17 mouse cellular contexts compared by ENCODE assay signal in genomic region chr15:88730717-88731116, GRCm38 (mm10). TPM values are rescaled to one million over a fixed set of nuclear protein-coding genes. Genes with fewer than 3 reads are reported as not detected.
DNase-seq lines count a peak whose midpoint lies in the region; ATAC-seq and TF ChIP-seq lines count a peak whose summit lies in the region.
"Had no signal": no experiment of that assay in that cellular context is flagged by ENCODE, and none has a peak within 500 bp of the region (broad histone marks: within the 10 kb centered on the region; RNA-seq: fewer than 3 reads in every experiment).

No protein-coding gene starts in this region.

- H3K36me3 ChIP-seq in hindbrain, embryonic 16.5 days (ENCODE audit: control insufficient read depth, insufficient read depth, low read length) = peaks cover 19% of the 10 kb centered on the region
- peaks cover 16% of the 10 kb centered on the region for H3K36me3 ChIP-seq in hindbrain, embryonic 11.5 days (ENCODE audit: control insufficient read depth, insufficient read depth, low read length)
- H3K36me3 ChIP-seq in neural tube, embryonic 13.5 days = peaks cover 44% of the 10 kb centered on the region
- peaks cover 33% of the 10 kb centered on the region for H3K36me3 ChIP-seq in neural tube, embryonic 15.5 days
- H3K36me3 ChIP-seq in intestine, postnatal 0 days (ENCODE audit: control insufficient read depth, insufficient read depth) = peaks cover 34% of the 10 kb centered on the region

- no peaks in the 10 kb centered on the region for H3K27me3 ChIP-seq in hindbrain, embryonic 16.5 days (replicated peaks; ENCODE audit: control insufficient read depth, insufficient read depth, low read length)
- no peaks in the 10 kb centered on the region for H3K27me3 ChIP-seq in hindbrain, embryonic 11.5 days (ENCODE audit: control insufficient read depth, insufficient read depth, low read length)
- no peaks in the 10 kb centered on the region for H3K27me3 ChIP-seq in neural tube, embryonic 13.5 days
- H3K27me3 ChIP-seq in neural tube, embryonic 15.5 days (replicated peaks) = no peaks in the 10 kb centered on the region
- no peaks in the 10 kb centered on the region for H3K27me3 ChIP-seq in intestine, postnatal 0 days (replicated peaks; ENCODE audit: control insufficient read depth, insufficient read depth, low read length)

- no peak for ATAC-seq in hindbrain, embryonic 16.5 days
- no peak for ATAC-seq in hindbrain, embryonic 11.5 days (ENCODE audit: low FRiP score)
- ATAC-seq in neural tube, embryonic 13.5 days (ENCODE audit: low read depth) = no peak
- ATAC-seq in neural tube, embryonic 15.5 days (ENCODE audit: low FRiP score) = no peak
- ATAC-seq in intestine, postnatal 0 days = no peak
- ATAC-seq: activated CD4-positive, CD25-positive, alpha-beta regulatory T cell, adult 4 months; CD4-positive, CD25-positive, alpha-beta regulatory T cell, adult 4 months; inflammation-experienced regulatory T-cells, adult 6 months; midbrain, embryonic 13.5 days had no signal

- H3K4me3 ChIP-seq in hindbrain, embryonic 16.5 days (ENCODE audit: low read length) = no peak overlapping the region
- H3K4me3 ChIP-seq in hindbrain, embryonic 11.5 days (ENCODE audit: low read depth, low read length) = no peak overlapping the region
- no peak overlapping the region for H3K4me3 ChIP-seq in neural tube, embryonic 13.5 days
- no peak overlapping the region for H3K4me3 ChIP-seq in neural tube, embryonic 15.5 days (replicated peaks)
- no peak overlapping the region for H3K4me3 ChIP-seq in intestine, postnatal 0 days (ENCODE audit: low read depth, low read length)
- H3K4me3 ChIP-seq: midbrain, embryonic 13.5 days had no signal

- DNase-seq in hindbrain, embryonic 11.5 days (ENCODE audit: low spot score) = no peak
- peak; percentile 68 for DNase-seq in yolk sac, embryonic 10.5 days (ENCODE audit: low spot score)
- no peak for DNase-seq in spleen, adult 18-20 months
- no peak for DNase-seq in gastrocnemius, postnatal 36 days
- DNase-seq: cerebellum, postnatal 10 days; gastrocnemius, postnatal 25 days; kidney, postnatal 36 days; right cerebral cortex, postnatal 25 days; thymus, postnatal 14 days had no signal

- H3K27ac ChIP-seq in hindbrain, embryonic 16.5 days (ENCODE audit: low read depth, low read length) = peak overlapping the region; percentile 29; the same call in 1 of the 2 replicates
- no peak overlapping the region for H3K27ac ChIP-seq in hindbrain, embryonic 11.5 days (ENCODE audit: low read depth, low read length)
- H3K27ac ChIP-seq in neural tube, embryonic 13.5 days (replicated peaks) = no peak overlapping the region
- no peak overlapping the region; the same call in 1 of the 2 replicates for H3K27ac ChIP-seq in neural tube, embryonic 15.5 days (replicated peaks)
- H3K27ac ChIP-seq in intestine, postnatal 0 days (ENCODE audit: low read depth, low read length) = peak overlapping the region; percentile 66
- H3K27ac ChIP-seq: midbrain, embryonic 13.5 days had no signal

- intact Hi-C loops in gastrocnemius, postnatal 36 days (cut with DNase I) = no loop called here

- H3K4me1 ChIP-seq in hindbrain, embryonic 16.5 days (ENCODE audit: control insufficient read depth, insufficient read depth, low read depth, low read length) = peaks cover 21% of the 10 kb centered on the region
- H3K4me1 ChIP-seq in hindbrain, embryonic 11.5 days (replicated peaks; ENCODE audit: control insufficient read depth, insufficient read depth, low read length) = peaks cover 12% of the 10 kb centered on the region
- H3K4me1 ChIP-seq in neural tube, embryonic 13.5 days (replicated peaks) = peaks cover 41% of the 10 kb centered on the region
- H3K4me1 ChIP-seq in neural tube, embryonic 15.5 days = peaks cover 35% of the 10 kb centered on the region
- peaks cover 8% of the 10 kb centered on the region for H3K4me1 ChIP-seq in intestine, postnatal 0 days (replicated peaks; ENCODE audit: control insufficient read depth, insufficient read depth, low read length)

- no peak for TF ChIP-seq CTCF in intestine, postnatal 0 days (IDR thresholded peaks at IDR 0.05; ENCODE audit: low read depth)

- no peaks in the 10 kb centered on the region for H3K9me3 ChIP-seq in hindbrain, embryonic 16.5 days (ENCODE audit: control insufficient read depth, low read length)
- H3K9me3 ChIP-seq in hindbrain, embryonic 11.5 days (ENCODE audit: control insufficient read depth, low read length) = no peaks in the 10 kb centered on the region
- no peaks in the 10 kb centered on the region for H3K9me3 ChIP-seq in neural tube, embryonic 13.5 days
- no peaks in the 10 kb centered on the region for H3K9me3 ChIP-seq in neural tube, embryonic 15.5 days (replicated peaks)
- no peaks in the 10 kb centered on the region for H3K9me3 ChIP-seq in intestine, postnatal 0 days (ENCODE audit: control insufficient read depth)
- H3K9me3 ChIP-seq: midbrain, embryonic 13.5 days had no signal

- no peak overlapping the region for H3K9ac ChIP-seq in hindbrain, embryonic 16.5 days (ENCODE audit: low read depth, low read length)
- H3K9ac ChIP-seq in hindbrain, embryonic 11.5 days (ENCODE audit: low read depth, low read length) = no peak overlapping the region
- 0 out of 2 replicates have a peak overlapping the region, but pooled peaks have one; percentile 99 for H3K9ac ChIP-seq in neural tube, embryonic 13.5 days
- no peak overlapping the region for H3K9ac ChIP-seq in neural tube, embryonic 15.5 days (replicated peaks)
- H3K9ac ChIP-seq in intestine, postnatal 0 days (ENCODE audit: low read depth, low read length) = no peak overlapping the region
- H3K9ac ChIP-seq: midbrain, embryonic 13.5 days had no signal

- H3K4me2 ChIP-seq in hindbrain, embryonic 16.5 days (ENCODE audit: low read length) = no peak overlapping the region
- H3K4me2 ChIP-seq in hindbrain, embryonic 11.5 days (replicated peaks; ENCODE audit: low read depth, low read length) = no peak overlapping the region
- H3K4me2 ChIP-seq in neural tube, embryonic 13.5 days = no peak overlapping the region
- no peak overlapping the region for H3K4me2 ChIP-seq in neural tube, embryonic 15.5 days
- H3K4me2 ChIP-seq in intestine, postnatal 0 days (replicated peaks; ENCODE audit: low read depth) = peak overlapping the region; percentile 71

- WGBS in hindbrain, embryonic 16.5 days = 70% methylated on average over 3 of the region's 3 CpGs
- 89% methylated on average over 3 of the region's 3 CpGs for WGBS in hindbrain, embryonic 11.5 days
- 90% methylated on average over 3 of the region's 3 CpGs for WGBS in neural tube, embryonic 13.5 days
- 82% methylated on average over 3 of the region's 3 CpGs for WGBS in neural tube, embryonic 15.5 days
- WGBS in intestine, postnatal 0 days = 34% methylated on average over 3 of the region's 3 CpGs

RNA-seq across cellular contexts. Expression of gene Brd1, which starts 3.3 kb away (rescaled TPM):
- 12.9 and 14.9 TPM in 2 replicates for polyA plus RNA-seq in hindbrain, embryonic 16.5 days (2015; fragmentation: Nextera tagmentation; extraction: Ambion mirVana)
- polyA plus RNA-seq in hindbrain, embryonic 11.5 days (2014; fragmentation: Nextera tagmentation; extraction: Ambion mirVana) = 25.2 and 29.4 TPM in 2 replicates
- 18.1 and 20.3 TPM in 2 replicates for polyA plus RNA-seq in neural tube, embryonic 13.5 days (2015; fragmentation: Nextera tagmentation; extraction: Ambion mirVana)
- polyA plus RNA-seq in neural tube, embryonic 15.5 days (2015; fragmentation: Nextera tagmentation; extraction: Ambion mirVana) = 14.2 and 15.1 TPM in 2 replicates
- 11.4 and 13.3 TPM in 2 replicates for polyA plus RNA-seq in intestine, postnatal 0 days (2015; fragmentation: Nextera tagmentation; extraction: Ambion mirVana)
- 10 to 100 TPM; 21.0 to 22.3 TPM for total RNA-seq in gastrocnemius, postnatal 36 days (2021)

RNA-seq across cellular contexts. Expression of gene Zbed4, which starts 20.7 kb away (rescaled TPM):
- polyA plus RNA-seq in hindbrain, embryonic 16.5 days (2015; fragmentation: Nextera tagmentation; extraction: Ambion mirVana) = 9.9 and 15.3 TPM in 2 replicates
- 38.2 and 43.1 TPM in 2 replicates for polyA plus RNA-seq in hindbrain, embryonic 11.5 days (2014; fragmentation: Nextera tagmentation; extraction: Ambion mirVana)
- 22.5 and 24.7 TPM in 2 replicates for polyA plus RNA-seq in neural tube, embryonic 13.5 days (2015; fragmentation: Nextera tagmentation; extraction: Ambion mirVana)
- polyA plus RNA-seq in neural tube, embryonic 15.5 days (2015; fragmentation: Nextera tagmentation; extraction: Ambion mirVana) = 12.0 and 14.9 TPM in 2 replicates
- 4.9 and 5.1 TPM in 2 replicates for polyA plus RNA-seq in intestine, postnatal 0 days (2015; fragmentation: Nextera tagmentation; extraction: Ambion mirVana)
- total RNA-seq in gastrocnemius, postnatal 36 days (2021) = 10 to 100 TPM; 10.7 to 11.1 TPM

Comparison
In these comparisons a context has a peak if more than half of its experiments do, and no peak if none do; other contexts are left out.
1. H3K27ac ChIP-seq: peak in hindbrain, embryonic 16.5 days (single experiment) and intestine, postnatal 0 days (single experiment); none in hindbrain, embryonic 11.5 days (single experiment), neural tube, embryonic 13.5 days (single experiment) and neural tube, embryonic 15.5 days (single experiment).